Mouse (Mus musculus) lung, postnatal 4 days (tissue): Measurements from ENCODE around the gene Bbx.

Experiments used
- DNase-seq, 2 experiments: peaks; one replicate each; pipeline ENCODE4 v3.0.0; 2021

The Bbx gene

DNA sequence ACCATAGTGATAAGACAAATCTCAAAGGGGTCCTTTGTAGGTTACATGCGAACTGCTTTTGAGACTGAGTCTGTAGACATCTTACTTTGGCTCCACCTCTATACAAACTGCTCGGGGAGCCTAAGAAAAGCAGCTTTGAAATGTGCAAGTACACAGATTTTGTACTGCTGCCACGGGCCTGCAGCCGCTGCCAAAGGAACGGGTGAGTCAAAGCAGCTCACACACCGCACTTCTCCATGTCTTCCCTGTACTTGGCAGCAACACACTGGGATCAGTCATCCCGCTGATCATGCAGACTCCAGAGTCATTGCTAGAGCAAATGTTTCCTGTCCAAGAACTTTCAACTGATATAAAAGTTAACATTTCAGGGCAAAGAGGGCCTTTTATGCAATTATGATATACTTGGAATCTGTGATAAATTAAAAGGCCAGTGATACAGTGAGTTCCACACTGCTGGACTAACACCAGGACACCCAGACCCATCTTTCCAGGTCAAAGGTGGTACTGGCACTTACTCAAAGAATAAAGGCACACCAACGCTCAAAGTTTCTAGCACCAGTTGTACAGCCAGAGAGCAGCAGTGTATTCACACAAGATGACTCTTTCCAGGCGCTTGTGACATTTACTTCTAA, 122.7 kb downstream of the Bbx start:
- DNase-seq: peak; percentile 47 to 83

- no peak for DNase-seq
Measured at GRCm38 (mm10) chr16:50308256-50308655, 123.9 kb downstream of the Bbx start.

DNA sequence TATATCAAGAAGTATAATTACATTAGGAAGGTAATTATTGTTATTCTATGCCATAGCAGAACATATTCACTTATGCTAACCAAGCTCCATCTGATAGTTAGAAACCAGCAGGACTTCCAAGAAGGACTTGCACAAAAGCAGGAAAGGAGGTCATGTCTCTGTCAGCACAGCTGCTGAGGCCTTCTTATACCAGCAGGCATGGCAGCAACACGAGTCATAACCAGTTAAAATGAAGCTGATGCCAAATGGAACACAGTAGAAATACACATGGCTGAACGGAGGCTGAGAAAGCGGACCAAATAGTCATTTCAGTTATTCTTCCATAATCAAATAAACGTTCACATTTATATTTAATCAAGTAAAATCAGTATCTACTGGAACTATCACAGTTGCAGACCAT, 125.0 kb downstream of the Bbx start:
- no peak for DNase-seq

DNA sequence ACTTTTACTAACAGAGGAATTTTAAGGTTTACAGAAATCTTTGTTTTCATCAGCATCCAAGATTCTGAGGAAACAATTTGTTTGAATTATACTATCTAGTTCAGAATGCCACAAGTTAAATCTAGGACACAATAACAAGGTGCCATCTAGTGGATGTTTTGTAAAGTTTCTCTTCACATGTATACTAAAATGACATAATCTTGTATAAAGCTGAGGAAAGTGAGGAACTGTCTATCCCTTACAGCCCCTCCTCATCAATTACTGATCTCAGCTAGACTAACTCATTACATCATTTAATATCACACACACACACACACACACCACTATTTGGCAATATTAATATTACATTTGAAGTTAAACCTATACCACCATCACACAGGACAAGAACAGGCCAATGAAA, 125.5 kb downstream of the Bbx start:
- no peak for DNase-seq

- DNase-seq: no peak
Measured at GRCm38 (mm10) chr16:50305156-50305555, 127.0 kb downstream of the Bbx start.

GRCm38 (mm10) chr16:50302566-50302965, 129.6 kb downstream of the Bbx start:
- DNase-seq: no peak

DNA sequence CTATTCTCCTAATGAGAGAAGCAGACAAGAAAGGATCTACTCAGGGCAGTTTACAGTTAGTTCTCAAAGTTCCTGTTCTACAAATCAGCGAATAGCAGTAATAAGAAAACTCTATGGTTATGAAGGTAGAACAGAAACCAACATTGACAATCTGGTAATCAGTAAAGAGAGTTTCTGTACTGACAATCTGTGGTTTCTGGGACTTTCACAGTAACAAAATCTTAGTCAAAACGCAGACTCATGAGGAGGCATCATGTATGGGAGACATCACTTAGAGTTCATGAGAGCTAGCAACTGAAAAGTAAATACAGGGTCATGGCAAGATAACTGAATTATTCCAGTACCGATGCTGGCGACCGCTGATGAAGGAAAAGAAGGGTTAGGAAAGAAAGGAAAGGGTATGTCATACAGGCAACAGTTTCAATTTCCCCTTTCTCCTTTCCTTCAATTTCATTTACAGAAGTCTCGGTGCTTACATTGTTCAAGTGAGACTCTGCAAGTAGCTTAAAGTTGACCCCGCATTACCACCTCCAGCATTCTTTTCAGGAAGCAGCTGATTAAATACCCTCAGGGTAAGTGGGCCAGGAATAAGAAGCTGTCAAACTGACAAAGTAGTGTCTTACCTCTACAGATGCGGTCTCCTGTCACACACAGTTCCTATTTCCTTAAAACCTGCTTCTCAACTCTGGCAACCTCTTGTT, 133.3 kb downstream of the Bbx start:
- no peak for DNase-seq

GRCm38 (mm10) chr16:50293502-50294228, 138.5 kb downstream of the Bbx start:
- DNase-seq: no peak

- no peak for DNase-seq
Measured at GRCm38 (mm10) chr16:50292834-50293233, 139.4 kb downstream of the Bbx start.

- no peak for DNase-seq
Measured at GRCm38 (mm10) chr16:50289764-50290163, 142.4 kb downstream of the Bbx start.

DNA sequence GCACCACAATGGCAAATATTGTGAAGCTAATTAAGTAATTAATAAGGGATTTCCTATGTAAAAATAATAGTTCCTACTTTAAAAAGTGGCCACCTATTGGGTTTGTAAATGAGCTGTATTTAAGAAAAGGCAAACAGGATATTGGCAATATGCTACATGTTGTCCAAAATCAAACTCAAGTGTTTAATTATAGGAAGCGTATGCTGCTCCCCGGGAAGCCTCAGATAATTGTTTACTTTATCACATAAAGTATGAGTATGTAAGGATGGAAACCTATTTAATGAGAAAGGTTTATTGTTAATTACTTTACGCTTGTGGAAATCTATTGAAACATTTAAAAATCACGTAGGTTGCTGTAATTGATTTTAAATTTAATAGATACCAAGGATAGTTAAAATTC, 159.4 kb downstream of the Bbx start:
- no peak for DNase-seq

GRCm38 (mm10) chr16:50262647-50263046, 169.5 kb downstream of the Bbx start:
- DNase-seq: no peak

GRCm38 (mm10) chr16:50262209-50262608, 170.0 kb downstream of the Bbx start:
- no peak for DNase-seq

- DNase-seq: no peak
Measured at GRCm38 (mm10) chr16:50261741-50262140, 170.4 kb downstream of the Bbx start.

DNA sequence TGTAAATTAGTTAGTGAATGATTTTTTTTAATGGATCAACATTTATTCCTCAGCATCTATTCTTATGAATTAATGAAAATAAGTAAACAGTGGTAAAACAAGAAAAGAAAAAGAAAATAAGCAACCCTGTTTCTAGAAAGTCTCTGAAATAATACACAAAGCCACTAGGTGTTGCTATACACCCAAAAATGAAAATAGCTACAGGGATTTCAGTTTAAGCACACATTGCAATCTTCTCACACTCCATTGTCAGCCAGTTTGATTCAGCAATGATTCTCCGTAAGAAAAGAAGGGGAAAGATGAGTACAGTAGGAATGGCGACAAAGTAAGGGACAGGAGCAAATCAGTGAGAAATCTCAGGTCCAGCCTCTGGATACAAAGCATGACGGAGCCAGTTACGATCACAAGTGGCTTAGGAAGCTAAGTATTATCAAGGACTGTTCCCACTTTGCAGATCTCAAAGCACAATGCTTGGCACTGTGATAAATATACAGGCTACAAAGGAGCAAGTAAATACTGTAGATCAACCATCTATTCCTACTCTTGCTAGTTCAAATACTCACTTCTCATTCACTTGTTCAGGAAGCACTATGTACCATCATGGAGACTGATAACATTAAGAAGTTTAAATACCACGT, 177.5 kb downstream of the Bbx start:
- DNase-seq: no peak

DNA sequence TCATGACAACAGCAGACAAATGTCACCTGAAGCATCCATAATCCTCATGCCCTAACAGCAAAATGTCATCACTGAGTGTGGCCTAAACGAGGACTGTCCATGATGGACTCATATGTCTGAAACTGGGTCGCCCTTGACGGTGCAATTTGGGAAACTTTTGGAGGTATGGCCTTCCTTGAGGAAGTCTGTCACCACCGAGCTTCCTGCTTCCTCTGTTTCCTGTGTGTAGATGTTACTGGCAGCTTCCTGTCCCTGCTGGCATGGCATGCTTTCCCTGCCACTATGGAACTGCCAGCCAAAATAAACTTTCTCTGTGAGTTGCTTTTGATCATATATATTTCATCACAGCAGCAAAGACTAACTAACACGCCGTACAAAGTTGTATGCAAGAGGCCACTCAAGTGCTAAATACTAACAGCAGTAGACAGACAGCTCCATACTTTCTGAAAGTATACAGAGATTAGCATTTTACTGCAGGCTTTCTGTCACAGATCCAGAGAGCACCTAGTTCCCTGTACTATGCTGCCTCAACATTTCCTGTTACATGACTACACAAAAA, 180.7 kb downstream of the Bbx start:
- peak in 1 of 2 experiments; percentile 18 for DNase-seq

- DNase-seq: no peak
Measured at GRCm38 (mm10) chr16:50250469-50250868, 181.7 kb downstream of the Bbx start.

GRCm38 (mm10) chr16:50249036-50249435, 183.2 kb downstream of the Bbx start:
- DNase-seq: no peak

- DNase-seq: no peak
Measured at GRCm38 (mm10) chr16:50242444-50242843, 189.7 kb downstream of the Bbx start.

DNA sequence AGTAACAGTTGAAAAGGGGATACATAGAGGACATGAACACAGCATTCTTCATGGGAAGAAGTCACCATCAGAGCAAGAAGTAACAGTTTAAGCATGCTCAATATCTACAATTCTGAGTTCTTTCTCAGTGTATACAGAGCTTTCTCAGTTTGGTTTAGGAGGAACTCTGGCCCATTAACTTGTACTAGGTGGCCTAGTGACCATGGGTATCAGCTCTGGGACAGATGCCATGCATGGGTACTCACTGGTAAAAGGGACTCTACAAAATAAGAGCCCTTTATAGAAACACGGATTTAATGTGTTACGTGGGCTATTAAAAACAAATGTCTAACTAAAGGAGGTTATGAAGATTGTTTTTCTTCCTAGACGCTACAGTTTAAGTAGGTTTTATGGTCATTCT, 190.6 kb downstream of the Bbx start:
- no peak for DNase-seq

DNA sequence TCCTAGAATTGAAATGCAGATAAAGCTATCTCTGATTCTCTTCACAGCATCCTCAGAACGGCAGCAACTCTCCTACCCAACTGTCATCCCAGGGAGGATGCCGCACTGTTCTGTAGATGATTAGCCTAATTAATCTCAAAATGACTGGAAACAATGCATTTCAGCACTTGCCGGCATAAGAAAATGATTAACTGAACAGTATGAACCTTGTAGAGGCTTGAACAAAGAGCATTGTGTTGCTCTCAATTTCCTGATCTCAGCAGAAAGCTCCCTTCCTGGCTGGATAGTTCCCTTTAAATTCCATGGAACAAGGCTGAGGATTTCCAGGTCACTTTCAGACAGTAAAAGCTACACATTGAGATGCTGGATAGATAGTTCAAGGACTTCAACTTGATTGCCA, 197.0 kb downstream of the Bbx start:
- DNase-seq: no peak

DNA sequence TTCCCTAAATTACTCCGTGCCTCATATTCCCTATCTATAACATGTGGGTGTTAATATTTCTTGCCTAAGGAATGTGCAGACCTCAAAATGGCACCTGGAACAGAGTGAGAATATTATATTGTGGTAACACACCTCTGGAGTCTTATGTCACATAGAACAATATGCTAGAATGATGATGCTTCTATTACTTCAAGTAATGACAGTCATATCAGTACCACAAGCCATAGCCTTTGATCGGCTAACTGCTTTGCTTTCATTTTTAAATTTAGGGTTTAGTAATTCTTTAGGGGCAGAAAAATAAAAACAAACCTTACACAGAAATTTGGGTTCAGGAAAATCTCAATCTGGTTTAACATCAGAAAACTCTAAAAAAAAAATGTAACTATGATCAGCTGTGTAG, 201.6 kb downstream of the Bbx start:
- no peak for DNase-seq

- DNase-seq: no peak
Measured at GRCm38 (mm10) chr16:50228833-50229232, 203.4 kb downstream of the Bbx start.
